Mouse (Mus musculus): ENCODE measurements around the gene Cyp27a1. TPM values are rescaled to one million over a fixed set of nuclear protein-coding genes. Genes with fewer than 3 reads are reported as not detected.

The Cyp27a1 gene
- polyA plus RNA-seq, 1 experiment from 2014 or later, result 10.4 TPM

- Histone ChIP-seq H3K4me2 (ENCODE audit: low read depth, low read length) (no peak overlapping the region), H3K4me3 (replicated peaks; ENCODE audit: low read length) (no peak overlapping the region), H3K27ac (ENCODE audit: low read length) (no peak overlapping the region), H3K4me1 (ENCODE audit: control insufficient read depth, insufficient read depth, low read length) (peaks cover 6% of the 10 kb centered on the region; the same call in 1 of the 2 replicates), H3K36me3 (ENCODE audit: control insufficient read depth, insufficient read depth, low read length) (no peaks in the 10 kb centered on the region), H3K9me3 (replicated peaks; ENCODE audit: control insufficient read depth, low read length) (no peaks in the 10 kb centered on the region), H3K27me3 (ENCODE audit: control insufficient read depth, insufficient read depth, low read length) (peaks cover 5% of the 10 kb centered on the region), H3K9ac (ENCODE audit: low read length) (no peak overlapping the region)
- WGBS, result 74% methylated on average over 8 of the region's 8 CpGs
- no peak for ATAC-seq (ENCODE audit: insufficient read depth, low FRiP score)
These were observed 38.8 kb downstream of the Cyp27a1 start for GRCm38 (mm10) chr1:74752150-74752549.

GRCm38 (mm10) chr1:74752833-74753232, 39.5 kb downstream of the Cyp27a1 start:
- Histone ChIP-seq H3K27ac (ENCODE audit: low read length) (no peak overlapping the region), H3K9ac (ENCODE audit: low read length) (no peak overlapping the region), H3K4me2 (ENCODE audit: low read depth, low read length) (no peak overlapping the region), H3K27me3 (ENCODE audit: control insufficient read depth, insufficient read depth, low read length) (peaks cover 5% of the 10 kb centered on the region), H3K4me3 (replicated peaks; ENCODE audit: low read length) (no peak overlapping the region), H3K36me3 (ENCODE audit: control insufficient read depth, insufficient read depth, low read length) (no peaks in the 10 kb centered on the region), H3K4me1 (ENCODE audit: control insufficient read depth, insufficient read depth, low read length) (peaks cover 6% of the 10 kb centered on the region; the same call in 1 of the 2 replicates), H3K9me3 (replicated peaks; ENCODE audit: control insufficient read depth, low read length) (no peaks in the 10 kb centered on the region)
- ATAC-seq (ENCODE audit: insufficient read depth, low FRiP score), result no peak
- 95% methylated on average over 3 of the region's 3 CpGs for whole genome bisulfite sequencing

- Histone ChIP-seq H3K4me2 (ENCODE audit: low read depth, low read length) (no peak overlapping the region), H3K9ac (ENCODE audit: low read length) (no peak overlapping the region), H3K36me3 (ENCODE audit: control insufficient read depth, insufficient read depth, low read length) (no peaks in the 10 kb centered on the region), H3K4me3 (replicated peaks; ENCODE audit: low read length) (no peak overlapping the region), H3K27ac (ENCODE audit: low read length) (no peak overlapping the region), H3K4me1 (ENCODE audit: control insufficient read depth, insufficient read depth, low read length) (peaks cover 6% of the 10 kb centered on the region; the same call in 1 of the 2 replicates), H3K27me3 (ENCODE audit: control insufficient read depth, insufficient read depth, low read length) (peaks cover under 1% of the 10 kb centered on the region; the same call in 1 of the 2 replicates), H3K9me3 (replicated peaks; ENCODE audit: control insufficient read depth, low read length) (no peaks in the 10 kb centered on the region)
- 80% methylated on average over 8 of the region's 8 CpGs for WGBS
- no peak for ATAC-seq (ENCODE audit: insufficient read depth, low FRiP score)
These were observed 40.0 kb downstream of the Cyp27a1 start for GRCm38 (mm10) chr1:74753266-74753974.

- Histone ChIP-seq H3K36me3 (ENCODE audit: control insufficient read depth, insufficient read depth, low read length) (no peaks in the 10 kb centered on the region), H3K4me3 (replicated peaks; ENCODE audit: low read length) (no peak overlapping the region), H3K4me1 (ENCODE audit: control insufficient read depth, insufficient read depth, low read length) (peaks cover 2% of the 10 kb centered on the region; the same call in 1 of the 2 replicates), H3K4me2 (ENCODE audit: low read depth, low read length) (no peak overlapping the region), H3K27me3 (ENCODE audit: control insufficient read depth, insufficient read depth, low read length) (no peaks in the 10 kb centered on the region), H3K9me3 (replicated peaks; ENCODE audit: control insufficient read depth, low read length) (no peaks in the 10 kb centered on the region), H3K27ac (ENCODE audit: low read length) (no peak overlapping the region), H3K9ac (ENCODE audit: low read length) (no peak overlapping the region)
- ATAC-seq (ENCODE audit: insufficient read depth, low FRiP score), result peak; percentile 60
- 44% methylated on average over 5 of the region's 5 CpGs for WGBS
These were observed 40.9 kb downstream of the Cyp27a1 start for GRCm38 (mm10) chr1:74754175-74754785.

- no peaks in the 10 kb centered on the region for H3K9me3 ChIP-seq (replicated peaks; ENCODE audit: control insufficient read depth, low read length)
- peak; percentile 75; the same call in 1 of the 2 replicates for ATAC-seq (ENCODE audit: insufficient read depth, low FRiP score)
- H3K27me3 ChIP-seq (ENCODE audit: control insufficient read depth, insufficient read depth, low read length), result peaks cover 5% of the 10 kb centered on the region; the same call in 1 of the 2 replicates
- no peak overlapping the region for H3K27ac ChIP-seq (ENCODE audit: low read length)
- no peaks in the 10 kb centered on the region for H3K36me3 ChIP-seq (ENCODE audit: control insufficient read depth, insufficient read depth, low read length)
- H3K4me3 ChIP-seq (replicated peaks; ENCODE audit: low read length), result no peak overlapping the region
- 28% methylated on average over 4 of the region's 4 CpGs for WGBS
- no peak overlapping the region for H3K4me2 ChIP-seq (ENCODE audit: low read depth, low read length)
- H3K9ac ChIP-seq (ENCODE audit: low read length), result no peak overlapping the region
- H3K4me1 ChIP-seq (ENCODE audit: control insufficient read depth, insufficient read depth, low read length), result no peaks in the 10 kb centered on the region
These were observed 46.4 kb downstream of the Cyp27a1 start for GRCm38 (mm10) chr1:74759773-74760172.

- no peak for ATAC-seq (ENCODE audit: insufficient read depth, low FRiP score)
- H3K4me3 ChIP-seq (replicated peaks; ENCODE audit: low read length), result no peak overlapping the region
- peaks cover 5% of the 10 kb centered on the region; the same call in 1 of the 2 replicates for H3K27me3 ChIP-seq (ENCODE audit: control insufficient read depth, insufficient read depth, low read length)
- H3K36me3 ChIP-seq (ENCODE audit: control insufficient read depth, insufficient read depth, low read length), result no peaks in the 10 kb centered on the region
- no peak overlapping the region for H3K27ac ChIP-seq (ENCODE audit: low read length)
- WGBS, result 1% methylated on average over 6 of the region's 6 CpGs
- no peak overlapping the region for H3K9ac ChIP-seq (ENCODE audit: low read length)
- H3K9me3 ChIP-seq (replicated peaks; ENCODE audit: control insufficient read depth, low read length), result no peaks in the 10 kb centered on the region
- H3K4me2 ChIP-seq (ENCODE audit: low read depth, low read length), result no peak overlapping the region
- no peaks in the 10 kb centered on the region for H3K4me1 ChIP-seq (ENCODE audit: control insufficient read depth, insufficient read depth, low read length)
These were observed 49.7 kb downstream of the Cyp27a1 start for GRCm38 (mm10) chr1:74763081-74763480.

- peak overlapping the region; percentile 68 for H3K9ac ChIP-seq (ENCODE audit: low read length)
- H3K9me3 ChIP-seq (replicated peaks; ENCODE audit: control insufficient read depth, low read length), result no peaks in the 10 kb centered on the region
- no peak overlapping the region for H3K27ac ChIP-seq (ENCODE audit: low read length)
- no peak for ATAC-seq (ENCODE audit: insufficient read depth, low FRiP score)
- no peaks in the 10 kb centered on the region for H3K36me3 ChIP-seq (ENCODE audit: control insufficient read depth, insufficient read depth, low read length)
- peaks cover 21% of the 10 kb centered on the region for H3K4me1 ChIP-seq (ENCODE audit: control insufficient read depth, insufficient read depth, low read length)
- peak overlapping the region; percentile 91 for H3K4me2 ChIP-seq (ENCODE audit: low read depth, low read length)
- WGBS, result 4% methylated on average over 35 of the region's 35 CpGs
- peak overlapping the region; percentile 52 for H3K4me3 ChIP-seq (replicated peaks; ENCODE audit: low read length)
- H3K27me3 ChIP-seq (ENCODE audit: control insufficient read depth, insufficient read depth, low read length), result peaks cover 51% of the 10 kb centered on the region
These were observed 57.5 kb downstream of the Cyp27a1 start for GRCm38 (mm10) chr1:74770727-74771466.

- peaks cover 51% of the 10 kb centered on the region for H3K27me3 ChIP-seq (ENCODE audit: control insufficient read depth, insufficient read depth, low read length)
- peaks cover 23% of the 10 kb centered on the region for H3K4me1 ChIP-seq (ENCODE audit: control insufficient read depth, insufficient read depth, low read length)
- WGBS, result 0% methylated on average over 25 of the region's 26 CpGs
- peak overlapping the region; percentile 68 for H3K9ac ChIP-seq (ENCODE audit: low read length)
- no peaks in the 10 kb centered on the region for H3K36me3 ChIP-seq (ENCODE audit: control insufficient read depth, insufficient read depth, low read length)
- H3K4me3 ChIP-seq (replicated peaks; ENCODE audit: low read length), result peak overlapping the region; percentile 52
- H3K4me2 ChIP-seq (ENCODE audit: low read depth, low read length), result peak overlapping the region; percentile 91
- peak; percentile 28; the same call in 1 of the 2 replicates for ATAC-seq (ENCODE audit: insufficient read depth, low FRiP score)
- no peak overlapping the region for H3K27ac ChIP-seq (ENCODE audit: low read length)
- no peaks in the 10 kb centered on the region for H3K9me3 ChIP-seq (replicated peaks; ENCODE audit: control insufficient read depth, low read length)
These were observed 58.1 kb downstream of the Cyp27a1 start for GRCm38 (mm10) chr1:74771467-74771844.

GRCm38 (mm10) chr1:74771845-74771930, 58.3 kb downstream of the Cyp27a1 start, which contains the start of gene Wnt6:
Gene Wnt6 (plus strand): TSS chr1:74771892.
- no CpG with 5 or more reads among the region's 8 CpGs for WGBS
- Histone ChIP-seq H3K27ac (ENCODE audit: low read length) (no peak within 1 kb of the TSS), H3K4me3 (replicated peaks; ENCODE audit: low read length) (peak within 1 kb of the TSS; percentile 52), H3K36me3 (ENCODE audit: control insufficient read depth, insufficient read depth, low read length) (no peaks in the 10 kb centered on the region), H3K9me3 (replicated peaks; ENCODE audit: control insufficient read depth, low read length) (no peaks in the 10 kb centered on the region), H3K27me3 (ENCODE audit: control insufficient read depth, insufficient read depth, low read length) (peaks cover 51% of the 10 kb centered on the region), H3K4me1 (ENCODE audit: control insufficient read depth, insufficient read depth, low read length) (peaks cover 23% of the 10 kb centered on the region), H3K9ac (ENCODE audit: low read length) (peak within 1 kb of the TSS; percentile 68), H3K4me2 (ENCODE audit: low read depth, low read length) (peak within 1 kb of the TSS; percentile 91)
- no peak for ATAC-seq (ENCODE audit: insufficient read depth, low FRiP score)
